Mouse (Mus musculus): Measurements from ENCODE around the gene Ctsl.

Gene Ctsl

DNA sequence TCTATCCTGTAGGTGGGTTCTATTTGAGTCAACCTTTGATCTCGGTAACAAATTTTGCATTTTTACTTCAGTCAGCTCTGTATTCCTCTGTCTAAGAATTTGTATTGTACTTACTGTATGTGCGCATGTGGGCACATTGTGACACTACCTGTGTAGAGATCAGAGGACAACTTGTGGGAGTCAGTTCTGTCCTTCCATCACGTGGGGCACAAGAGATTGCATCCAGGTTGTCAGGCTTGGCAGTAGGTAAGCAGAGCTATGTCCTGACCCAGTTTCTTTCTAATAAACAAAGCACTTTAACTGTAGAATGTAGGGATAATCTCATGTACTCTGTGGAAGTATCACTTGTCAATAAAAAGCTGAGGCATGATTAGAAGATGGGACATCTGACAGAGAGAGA, 56.6 kb downstream of the Ctsl start:
- DNase-seq (ENCODE audit: extremely low read depth, low read depth): no peak

DNA sequence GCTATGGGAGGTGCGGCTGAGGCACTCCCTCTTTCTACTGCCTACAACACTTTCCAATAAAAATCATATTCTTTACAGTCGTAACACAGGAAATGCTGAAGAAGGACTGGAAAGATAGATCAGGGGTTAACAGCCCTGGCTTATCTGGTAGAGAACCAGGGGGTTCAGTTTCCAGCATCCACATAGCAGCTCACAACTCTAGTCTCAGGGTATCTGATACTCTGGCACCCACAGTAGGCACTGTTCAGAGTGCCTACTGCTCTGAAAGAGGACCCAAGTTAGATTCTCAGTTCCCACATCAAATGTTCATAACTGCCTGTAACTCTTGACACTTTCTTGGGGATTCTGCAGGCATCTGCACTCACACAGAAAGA, 57.8 kb downstream of the Ctsl start:
- peak; percentile 48 for DNase-seq (ENCODE audit: extremely low read depth, low read depth)

DNA sequence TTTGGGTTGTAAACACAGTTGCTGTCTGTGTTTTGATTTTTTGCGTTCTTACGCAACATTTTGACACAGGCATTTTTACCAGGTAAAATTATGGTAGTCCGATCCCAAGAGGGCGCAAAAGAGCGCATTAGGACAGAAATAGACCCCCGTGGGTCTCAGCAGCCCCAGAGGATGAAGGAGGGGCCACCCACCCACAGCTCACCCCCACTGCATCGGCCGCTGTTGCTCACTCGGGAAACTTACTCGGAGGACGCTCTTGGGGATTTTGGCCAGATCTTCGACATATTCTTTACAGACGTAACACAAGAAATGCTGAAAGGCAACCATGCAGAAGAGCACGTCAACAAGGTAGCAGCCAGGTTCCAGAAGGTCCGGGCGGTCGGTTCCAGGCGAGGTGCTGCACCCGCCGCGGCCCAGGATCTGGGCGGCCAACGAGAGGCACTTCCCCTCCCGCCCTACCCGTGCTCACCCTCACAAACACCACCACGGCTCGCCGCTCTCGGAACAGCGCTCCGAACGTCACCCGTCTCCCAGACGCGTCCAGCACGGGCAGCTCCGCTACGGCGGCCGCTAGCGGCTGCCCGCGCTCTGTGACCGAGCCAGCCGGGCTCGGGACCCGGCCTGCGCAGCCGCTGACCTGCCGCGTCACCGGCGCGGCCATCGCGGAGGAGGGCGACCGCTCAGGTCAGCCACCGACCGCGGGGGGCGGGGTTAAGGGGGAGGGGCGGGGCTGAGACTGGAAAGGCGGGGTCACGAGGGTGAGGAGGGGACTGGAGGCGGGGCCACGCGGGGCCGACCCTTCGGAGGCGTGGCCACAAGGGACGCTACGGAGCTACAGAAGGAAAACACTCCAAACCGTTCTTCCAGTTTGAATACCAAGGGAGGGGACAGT, 58.4 kb downstream of the Ctsl start, which contains the start of gene Aaed1:
Gene Aaed1, minus strand, starts transcription at position 687 of the 892 bp plus-strand sequence.
- no peak for DNase-seq (ENCODE audit: extremely low read depth, low read depth)

DNA sequence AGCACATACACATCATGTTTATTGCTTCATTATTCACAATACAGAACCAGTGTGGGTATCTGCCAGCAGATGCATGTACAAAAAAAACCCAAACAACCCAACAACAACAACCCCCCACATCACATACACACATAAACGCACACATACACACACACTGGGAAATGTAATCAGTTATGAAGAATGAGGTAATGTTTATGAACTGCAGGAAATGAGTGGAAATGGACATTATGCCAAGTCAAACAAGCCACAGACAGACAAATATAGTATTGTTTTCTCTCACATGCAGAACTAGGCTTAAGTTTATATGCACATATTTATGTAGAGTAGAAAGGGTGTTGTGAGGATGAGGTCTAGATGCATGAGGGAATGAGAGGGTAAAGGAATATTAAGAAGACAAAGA, 59.4 kb downstream of the Ctsl start:
- no peak for DNase-seq (ENCODE audit: extremely low read depth, low read depth)

DNA sequence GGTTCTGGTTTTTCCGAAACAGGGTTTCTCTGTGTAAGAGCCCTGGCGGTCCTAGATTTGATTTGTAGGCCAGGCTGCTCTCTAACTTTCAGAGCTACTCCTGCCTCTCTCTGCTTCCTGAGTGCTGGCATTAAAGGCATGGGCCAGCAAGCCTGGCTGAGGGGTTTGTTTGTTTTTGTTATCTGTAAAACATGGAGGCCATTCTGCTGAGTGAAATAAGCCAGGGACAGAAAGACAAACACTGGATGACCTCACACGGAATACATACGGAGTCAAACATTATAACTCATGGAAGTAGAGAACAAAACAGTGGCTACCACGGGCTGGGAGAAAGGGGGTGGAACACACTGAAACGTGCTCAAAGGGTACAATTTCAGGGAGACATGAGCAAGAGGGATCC, 60.1 kb downstream of the Ctsl start:
- no peak for DNase-seq (ENCODE audit: extremely low read depth, low read depth)

DNA sequence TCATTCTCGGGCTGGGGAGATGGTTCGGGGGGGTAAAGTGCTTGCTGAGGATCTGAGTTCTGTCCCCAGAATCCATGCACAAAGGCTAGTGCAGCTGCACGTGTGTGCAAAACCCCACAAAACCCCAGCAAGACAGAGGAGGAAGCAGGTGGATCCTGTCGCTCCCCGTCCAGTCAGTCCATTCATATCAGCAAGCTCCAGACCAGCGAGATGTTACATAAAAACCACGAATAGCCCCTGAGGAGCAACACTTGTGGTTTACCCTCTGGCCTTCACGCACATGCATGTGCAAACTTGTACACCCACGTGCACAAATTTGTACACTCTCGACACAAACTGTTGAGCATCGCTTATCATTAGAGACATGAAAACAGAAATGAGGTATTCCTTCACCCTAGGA, 60.8 kb downstream of the Ctsl start:
- no peak for DNase-seq (ENCODE audit: extremely low read depth, low read depth)
